Mouse (Mus musculus): ENCODE measurements at regions not wholly inside any gene's neighbourhood (a gene's known extent, or its start where the extent isn't known, plus 50 kb on each side); places are given as distances from the start of the nearest gene placed in this dataset.
"Not testable (repeated sequence)": the region's sequence is repeated elsewhere in the genome, so short reads cannot be mapped to it uniquely, and the experiment has no call there.

DNA sequence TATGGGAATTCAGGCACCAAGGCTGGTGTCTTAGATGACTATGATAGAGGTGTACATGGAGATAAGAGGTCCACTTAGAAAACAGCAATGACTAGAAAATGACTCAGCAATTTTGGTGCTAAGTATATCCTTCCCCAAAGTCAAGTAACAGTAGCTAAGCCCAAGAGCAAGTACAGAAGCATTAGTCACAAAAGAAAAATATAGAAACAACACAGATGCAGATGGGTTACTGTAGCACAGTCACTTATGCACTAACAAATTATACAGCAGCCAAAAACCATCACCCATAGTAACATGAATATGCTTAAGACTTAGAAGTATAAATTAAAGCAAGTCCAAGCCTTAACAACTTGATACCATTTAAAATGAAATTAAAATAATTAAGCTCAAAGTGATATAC, 378.5 kb upstream of the Meis2 start:
- ATAC-seq (replicated peaks in 1 of 2; ENCODE audit: insufficient read depth in 1 of 2, low FRiP score in 2 of 2, low TSS enrichment in 1 of 2, low read depth in 1 of 2, poor library complexity in 2 of 2, severe bottlenecking in 2 of 2) = no peak

- no peak for ATAC-seq (replicated peaks in 1 of 2; ENCODE audit: insufficient read depth in 1 of 2, low FRiP score in 2 of 2, low TSS enrichment in 1 of 2, low read depth in 1 of 2, poor library complexity in 2 of 2, severe bottlenecking in 2 of 2)
These were observed 374.6 kb upstream of the Meis2 start for GRCm38 (mm10) chr2:116440252-116440651.

DNA sequence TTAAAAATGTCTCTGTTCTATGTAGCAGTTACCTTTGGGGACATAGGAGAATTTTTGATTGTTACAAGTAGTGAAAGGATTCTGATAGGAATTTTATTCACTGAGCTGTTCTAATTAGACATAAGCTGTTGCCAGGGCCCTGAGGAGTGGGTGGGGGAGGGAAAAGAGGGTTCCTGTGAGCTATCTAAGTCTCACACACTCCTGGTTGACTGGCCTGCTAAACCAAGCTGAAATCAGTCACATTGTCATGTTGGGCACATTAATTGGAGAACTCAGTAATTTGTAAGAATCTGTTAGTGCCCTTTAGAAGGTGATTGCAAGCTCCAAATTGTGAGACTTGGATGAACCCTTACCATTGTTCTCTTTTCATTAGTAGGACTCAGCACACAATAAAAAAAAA, 367.8 kb upstream of the Meis2 start:
- no peak for ATAC-seq (replicated peaks in 1 of 2; ENCODE audit: insufficient read depth in 1 of 2, low FRiP score in 2 of 2, low TSS enrichment in 1 of 2, low read depth in 1 of 2, poor library complexity in 2 of 2, severe bottlenecking in 2 of 2)

DNA sequence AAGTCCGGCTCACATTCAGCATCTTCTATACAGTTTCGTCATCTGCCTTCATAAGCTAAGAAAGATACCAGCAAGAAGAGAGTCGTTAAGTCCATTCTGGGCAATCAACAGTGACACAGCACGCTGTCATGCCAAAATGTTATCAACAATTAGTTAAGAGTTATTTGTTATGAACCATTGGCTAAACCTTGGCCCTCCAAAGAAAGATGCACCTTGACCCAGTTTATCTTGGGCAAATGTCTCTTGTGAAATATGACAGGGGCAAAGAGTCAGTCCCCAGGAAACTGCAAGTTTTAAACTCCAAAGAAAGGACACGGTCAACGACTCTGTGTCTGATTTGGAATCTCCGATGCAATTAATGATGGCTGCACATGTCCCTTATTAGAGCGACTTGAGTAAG, 358.5 kb upstream of the Meis2 start:
- no peak for ATAC-seq (replicated peaks in 1 of 2; ENCODE audit: insufficient read depth in 1 of 2, low FRiP score in 2 of 2, low TSS enrichment in 1 of 2, low read depth in 1 of 2, poor library complexity in 2 of 2, severe bottlenecking in 2 of 2)

GRCm38 (mm10) chr2:116417428-116418195, 352.0 kb upstream of the Meis2 start:
- ATAC-seq (replicated peaks in 1 of 2; ENCODE audit: insufficient read depth in 1 of 2, low FRiP score in 2 of 2, low TSS enrichment in 1 of 2, low read depth in 1 of 2, poor library complexity in 2 of 2, severe bottlenecking in 2 of 2) = no peak

DNA sequence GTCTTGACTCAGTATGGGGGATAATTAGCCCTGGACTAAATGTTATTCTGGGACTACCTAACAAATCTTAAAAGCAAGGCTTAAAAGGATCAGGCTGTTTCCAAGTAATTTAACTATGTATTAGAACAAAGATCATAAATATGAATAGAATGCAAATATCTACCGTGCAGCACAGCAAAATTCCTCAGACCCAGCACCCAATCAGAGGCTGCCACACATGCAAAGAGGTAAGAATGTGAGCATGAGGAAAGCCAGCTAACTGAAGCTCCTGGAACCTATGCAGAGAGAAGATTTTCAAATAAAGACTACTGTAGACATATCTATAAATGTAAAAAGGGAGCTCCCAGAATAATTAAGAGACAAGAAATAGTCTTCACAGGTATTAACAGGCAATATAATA, 350.1 kb upstream of the Meis2 start:
- ATAC-seq (replicated peaks in 1 of 2; ENCODE audit: insufficient read depth in 1 of 2, low FRiP score in 2 of 2, low TSS enrichment in 1 of 2, low read depth in 1 of 2, poor library complexity in 2 of 2, severe bottlenecking in 2 of 2) = no peak

DNA sequence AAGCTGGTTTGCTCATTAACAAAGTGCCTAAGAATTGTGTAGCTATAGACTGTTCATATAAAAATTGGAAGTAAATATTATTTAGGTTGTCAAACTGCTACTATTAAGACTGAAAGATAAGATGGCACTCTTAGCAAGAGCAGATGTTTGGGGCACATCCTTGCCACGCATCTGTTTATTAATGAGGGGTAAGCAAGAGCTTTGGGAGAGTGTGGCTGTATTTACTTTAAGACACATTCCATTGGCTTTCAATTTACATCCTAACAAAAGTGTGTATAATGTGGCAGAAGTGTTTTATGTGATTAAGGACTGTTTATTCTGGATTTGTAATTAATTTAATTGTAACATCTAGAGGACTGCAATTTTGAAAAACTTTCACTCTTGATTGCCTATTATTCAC, 336.5 kb upstream of the Meis2 start:
- ATAC-seq (replicated peaks in 1 of 2; ENCODE audit: insufficient read depth in 1 of 2, low FRiP score in 2 of 2, low TSS enrichment in 1 of 2, low read depth in 1 of 2, poor library complexity in 2 of 2, severe bottlenecking in 2 of 2) = no peak

GRCm38 (mm10) chr2:116399966-116400365, 334.3 kb upstream of the Meis2 start:
- no peak for ATAC-seq (replicated peaks in 1 of 2; ENCODE audit: insufficient read depth in 1 of 2, low FRiP score in 2 of 2, low TSS enrichment in 1 of 2, low read depth in 1 of 2, poor library complexity in 2 of 2, severe bottlenecking in 2 of 2)

GRCm38 (mm10) chr2:116368811-116369210, 303.2 kb upstream of the Meis2 start:
- no peak for ATAC-seq (replicated peaks in 1 of 2; ENCODE audit: insufficient read depth in 1 of 2, low FRiP score in 2 of 2, low TSS enrichment in 1 of 2, low read depth in 1 of 2, poor library complexity in 2 of 2, severe bottlenecking in 2 of 2)

DNA sequence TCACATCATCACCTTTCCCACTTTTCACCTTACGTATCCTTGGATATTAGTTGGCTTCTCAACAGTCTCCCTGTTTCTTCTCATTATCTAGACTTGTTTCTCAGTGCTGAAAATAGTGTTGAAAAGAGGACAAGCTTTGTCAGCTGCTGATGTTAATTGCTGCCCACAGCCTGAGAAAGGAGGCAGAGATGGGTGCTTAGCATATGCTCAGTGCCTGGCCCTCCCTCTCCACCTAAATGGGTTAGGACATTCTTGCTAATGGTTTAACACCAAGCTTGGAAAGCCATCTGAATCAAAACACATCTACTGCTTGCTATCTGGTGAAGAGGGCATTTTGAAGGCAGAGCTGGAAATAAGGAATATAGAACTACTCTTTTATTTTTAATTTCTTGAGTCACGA, 298.5 kb upstream of the Meis2 start:
- ATAC-seq (replicated peaks in 1 of 2; ENCODE audit: insufficient read depth in 1 of 2, low FRiP score in 2 of 2, low TSS enrichment in 1 of 2, low read depth in 1 of 2, poor library complexity in 2 of 2, severe bottlenecking in 2 of 2) = no peak

DNA sequence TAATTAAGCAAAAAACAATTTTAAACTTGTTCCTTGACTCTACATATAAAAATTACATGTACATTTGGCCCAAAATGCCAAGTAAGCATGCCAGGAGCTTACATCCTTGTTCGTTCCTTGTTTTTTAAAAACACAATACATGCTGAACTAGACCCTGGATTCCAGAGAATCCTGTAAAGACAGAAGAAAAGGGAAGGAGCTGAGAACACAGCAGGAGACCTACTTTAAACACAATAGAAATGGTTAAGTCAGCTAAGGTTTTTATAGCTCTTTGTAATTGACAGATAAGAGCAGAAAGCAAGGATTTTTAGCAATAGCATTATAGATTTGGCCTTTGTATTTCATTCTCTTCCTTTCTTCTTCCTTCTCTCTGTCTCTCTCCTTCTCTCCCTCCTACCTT, 292.5 kb upstream of the Meis2 start:
- no peak for ATAC-seq (replicated peaks in 1 of 2; ENCODE audit: insufficient read depth in 1 of 2, low FRiP score in 2 of 2, low TSS enrichment in 1 of 2, low read depth in 1 of 2, poor library complexity in 2 of 2, severe bottlenecking in 2 of 2)

DNA sequence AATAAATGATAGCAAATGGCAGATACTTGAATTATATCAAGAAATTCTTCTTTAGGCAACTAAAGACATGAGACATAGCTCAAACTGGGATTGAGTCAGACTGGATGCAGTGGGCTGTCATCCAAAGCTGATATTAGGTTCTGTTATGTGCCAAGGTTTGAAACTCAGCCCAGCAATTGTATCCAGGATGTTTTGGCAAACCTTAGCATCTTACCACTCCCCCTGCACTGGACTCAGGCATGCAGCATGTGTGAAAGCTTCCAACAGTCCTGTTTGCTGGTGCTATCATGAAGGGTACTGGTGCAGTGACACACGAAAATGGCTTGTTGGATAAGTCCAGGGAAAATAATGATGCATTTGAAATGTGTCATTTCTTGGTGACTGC, 282.9 kb upstream of the Meis2 start:
- no peak for ATAC-seq (replicated peaks in 1 of 2; ENCODE audit: insufficient read depth in 1 of 2, low FRiP score in 2 of 2, low TSS enrichment in 1 of 2, low read depth in 1 of 2, poor library complexity in 2 of 2, severe bottlenecking in 2 of 2)

- no peak for ATAC-seq (replicated peaks in 1 of 2; ENCODE audit: insufficient read depth in 1 of 2, low FRiP score in 2 of 2, low TSS enrichment in 1 of 2, low read depth in 1 of 2, poor library complexity in 2 of 2, severe bottlenecking in 2 of 2)
These were observed 282.3 kb upstream of the Meis2 start for GRCm38 (mm10) chr2:116347827-116348529.

- ATAC-seq (replicated peaks in 1 of 2; ENCODE audit: insufficient read depth in 1 of 2, low FRiP score in 2 of 2, low TSS enrichment in 1 of 2, low read depth in 1 of 2, poor library complexity in 2 of 2, severe bottlenecking in 2 of 2) = no peak
These were observed 266.2 kb upstream of the Meis2 start for GRCm38 (mm10) chr2:116331801-116332200.

GRCm38 (mm10) chr2:116322039-116322770, 256.6 kb upstream of the Meis2 start:
- no peak for ATAC-seq (replicated peaks in 1 of 2; ENCODE audit: insufficient read depth in 1 of 2, low FRiP score in 2 of 2, low TSS enrichment in 1 of 2, low read depth in 1 of 2, poor library complexity in 2 of 2, severe bottlenecking in 2 of 2)

DNA sequence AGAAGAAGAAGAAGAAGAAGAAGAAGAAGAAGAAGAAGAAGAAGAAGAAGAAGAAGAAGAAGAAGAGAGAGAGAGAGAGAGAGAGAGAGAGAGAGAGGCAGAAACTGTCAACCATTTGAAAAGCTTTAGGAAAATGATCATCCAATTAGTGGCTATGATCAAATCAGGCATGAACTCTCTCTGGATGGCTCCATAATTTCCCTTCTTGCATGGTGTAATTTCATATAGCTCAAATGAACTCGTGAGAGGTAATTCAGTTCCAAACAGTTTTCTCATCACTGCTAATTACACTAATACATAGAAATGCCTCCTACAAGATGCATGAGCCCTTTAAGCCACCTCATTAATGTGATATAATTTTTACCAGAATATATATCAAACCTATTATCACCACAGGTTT, 233.9 kb upstream of the Meis2 start:
- ATAC-seq (replicated peaks in 1 of 2; ENCODE audit: insufficient read depth in 1 of 2, low FRiP score in 2 of 2, low TSS enrichment in 1 of 2, low read depth in 1 of 2, poor library complexity in 2 of 2, severe bottlenecking in 2 of 2) = no peak

DNA sequence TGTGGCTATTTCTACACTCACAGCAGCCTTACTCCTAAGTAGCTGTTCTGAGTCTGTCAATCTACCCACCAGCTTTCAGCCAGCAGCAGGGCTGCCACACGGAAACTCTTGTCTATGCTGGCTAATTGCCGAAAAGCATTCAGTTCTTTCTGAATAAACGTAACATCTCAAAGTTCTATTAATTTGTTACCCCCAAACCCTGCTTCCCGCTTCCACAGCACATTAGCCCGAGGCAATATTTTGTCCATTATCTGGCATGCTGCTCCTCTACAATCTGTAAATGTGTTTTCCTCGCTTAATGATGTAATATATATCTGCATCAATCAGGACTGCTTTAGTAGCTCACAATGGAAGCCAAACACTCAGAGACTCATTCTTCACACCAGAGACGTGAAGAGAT, 224.2 kb upstream of the Meis2 start:
- no peak for ATAC-seq (replicated peaks in 1 of 2; ENCODE audit: insufficient read depth in 1 of 2, low FRiP score in 2 of 2, low TSS enrichment in 1 of 2, low read depth in 1 of 2, poor library complexity in 2 of 2, severe bottlenecking in 2 of 2)

- not testable (repeated sequence) for ATAC-seq (replicated peaks in 1 of 2; ENCODE audit: insufficient read depth in 1 of 2, low FRiP score in 2 of 2, low TSS enrichment in 1 of 2, low read depth in 1 of 2, poor library complexity in 2 of 2, severe bottlenecking in 2 of 2)
These were observed 177.6 kb upstream of the Meis2 start for GRCm38 (mm10) chr2:116243191-116243590.

Measured in hematopoietic stem cell, adult 5-6 weeks (primary cell).